Mouse (Mus musculus): ENCODE data around the gene Bag6.

Gene Bag6

DNA sequence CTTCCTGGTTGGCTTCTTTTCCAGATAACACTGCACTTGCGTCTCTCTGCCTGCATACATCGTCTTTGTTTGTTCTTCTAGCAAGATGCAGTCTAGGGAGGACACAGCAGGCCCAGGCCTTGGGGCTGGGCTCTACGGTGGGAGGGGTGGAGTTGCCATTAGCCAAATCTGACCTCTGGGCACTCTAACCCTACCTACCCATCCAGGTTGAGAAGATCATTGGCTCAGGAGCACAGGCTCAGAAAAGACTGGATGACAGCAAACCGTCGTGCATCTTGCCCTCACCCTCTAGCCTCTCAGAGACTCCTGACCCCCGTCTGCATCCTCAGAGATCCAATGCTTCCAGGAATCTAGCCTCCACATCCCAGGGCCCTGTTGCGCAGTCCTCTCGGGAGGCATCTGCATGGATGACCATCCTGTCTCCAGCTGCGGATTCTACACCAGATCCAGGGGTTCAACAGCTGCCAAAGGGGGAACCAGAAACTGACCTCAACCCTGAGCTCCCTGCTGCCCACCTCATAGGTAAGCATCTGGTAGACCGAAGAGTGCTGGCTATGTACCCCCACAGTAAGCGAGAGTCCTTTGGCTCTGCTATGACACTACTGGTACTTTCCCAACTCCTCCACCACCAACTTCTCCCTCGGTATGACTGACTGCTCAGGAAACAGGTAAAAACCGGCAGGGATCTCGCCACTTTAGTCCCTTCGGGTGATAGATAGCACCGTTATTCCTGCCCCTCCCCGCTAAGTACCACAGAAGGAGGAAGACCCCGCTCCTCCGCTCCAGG, 60.1 kb downstream of the Bag6 start:
- DNase-seq (ENCODE audit: low spot score in 2 of 2): no peak

DNA sequence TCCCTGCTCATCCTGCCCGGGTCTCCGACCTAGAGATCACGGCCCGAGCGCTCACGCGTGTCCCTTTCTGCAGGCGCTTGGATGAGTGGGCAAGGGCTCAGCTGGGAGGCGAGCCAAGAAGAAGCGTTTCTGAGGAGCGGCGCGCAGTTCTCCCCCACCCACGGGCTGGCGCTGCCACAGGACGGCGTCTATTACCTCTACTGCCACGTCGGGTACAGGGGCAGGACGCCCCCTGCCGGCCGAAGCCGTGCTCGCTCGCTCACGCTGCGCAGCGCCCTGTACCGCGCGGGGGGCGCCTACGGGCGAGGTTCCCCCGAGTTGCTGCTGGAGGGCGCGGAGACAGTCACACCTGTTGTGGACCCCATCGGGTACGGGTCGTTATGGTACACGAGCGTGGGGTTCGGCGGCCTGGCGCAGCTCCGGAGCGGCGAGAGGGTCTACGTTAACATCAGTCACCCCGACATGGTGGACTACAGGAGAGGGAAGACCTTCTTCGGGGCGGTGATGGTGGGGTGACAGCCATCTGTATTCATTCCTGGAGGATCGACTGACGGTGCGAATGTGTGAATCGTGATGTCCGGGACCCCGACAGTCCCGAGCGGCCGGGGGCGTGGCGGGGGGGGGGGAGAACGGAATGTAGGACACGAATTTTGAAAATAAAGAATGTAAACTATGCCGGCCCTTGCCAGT, 60.8 kb downstream of the Bag6 start:
- peak; percentile 85 for DNase-seq (ENCODE audit: low spot score in 2 of 2)

DNA sequence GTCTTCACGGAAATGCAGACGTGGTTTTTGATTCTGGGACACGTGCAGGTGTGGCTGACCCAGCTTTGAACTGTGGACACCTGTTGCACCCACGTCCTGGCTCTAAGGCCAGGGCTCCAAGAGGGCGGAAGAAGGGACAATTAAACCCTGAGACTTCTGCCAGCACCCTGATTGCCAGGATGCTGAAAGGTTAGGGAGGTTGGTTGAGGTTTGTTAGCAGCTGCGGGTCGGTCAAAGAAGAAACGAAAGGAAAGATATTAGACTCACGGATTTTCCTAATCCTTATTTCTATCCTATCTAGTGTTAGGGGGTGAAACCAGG, 61.3 kb downstream of the Bag6 start:
- no peak for DNase-seq (ENCODE audit: low spot score in 2 of 2)

Measured in right cerebral cortex, postnatal 10 days (tissue).